ENCODE assay signal across 23 mouse cellular contexts in the genomic region with DNA sequence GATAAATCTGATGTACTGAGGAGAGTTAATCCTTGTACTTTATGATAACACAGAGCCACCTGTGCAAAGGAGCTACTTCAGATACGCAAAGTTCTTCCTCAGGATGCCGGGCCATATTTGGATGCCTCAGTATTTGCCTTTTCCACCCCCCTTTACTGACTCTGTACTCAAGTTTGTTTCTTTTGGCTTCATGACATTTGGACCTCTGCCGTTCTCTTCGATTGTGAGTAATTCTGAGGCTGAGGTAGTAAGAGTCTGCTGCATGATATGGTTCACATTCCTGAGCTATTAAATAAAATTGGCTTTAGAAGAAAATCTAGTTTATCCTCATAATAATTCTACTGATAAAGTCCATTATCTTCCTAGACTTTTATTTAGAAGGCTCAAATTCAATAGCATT. TPM values are rescaled to one million over a fixed set of nuclear protein-coding genes. Genes with fewer than 3 reads are reported as not detected.
DNase-seq lines count a peak whose midpoint lies in the region; ATAC-seq and TF ChIP-seq lines count a peak whose summit lies in the region.
"Had no signal": no experiment of that assay in that cellular context is flagged by ENCODE, and none has a peak within 500 bp of the region (broad histone marks: within the 10 kb centered on the region; RNA-seq: fewer than 3 reads in every experiment).

No protein-coding gene starts in this region.

- peak; percentile 2 to 6 for DNase-seq in heart, adult 18-20 months
- no peak for DNase-seq in layer of hippocampus, adult 2 months (ENCODE audit: low spot score in 2 of 2)
- no peak for DNase-seq in layer of hippocampus, postnatal 14 days (ENCODE audit: low spot score in 2 of 2)
- DNase-seq in 3T3-L1 (ENCODE audit: low read depth, low spot score): peak; percentile 89
- DNase-seq in fibroblast of lung, adult 2 months (ENCODE audit: low read depth): peak; percentile 62
- DNase-seq: adrenal gland, postnatal 14 days; cerebellum, adult 18-20 months; embryo, embryonic 11 days; gastrocnemius, adult 2 months; gastrocnemius, postnatal 25 days had no signal

- WGBS in heart, embryonic 11.5 days (ENCODE audit: insufficient replicate concordance): 84% methylated on average over 4 of the region's 4 CpGs
- WGBS in forebrain, embryonic 12.5 days: 91% methylated on average over 4 of the region's 4 CpGs

- no peaks in the 10 kb centered on the region for H3K27me3 ChIP-seq in heart, embryonic 11.5 days (ENCODE audit: control insufficient read depth, insufficient read depth, low read length)
- H3K27me3 ChIP-seq in forebrain, embryonic 12.5 days: no peaks in the 10 kb centered on the region
- H3K27me3 ChIP-seq: embryonic facial prominence, embryonic 12.5 days; heart, embryonic 15.5 days; hindbrain, embryonic 12.5 days had no signal

- H3K9ac ChIP-seq in heart, embryonic 11.5 days (ENCODE audit: low read depth, low read length): no peak overlapping the region
- H3K9ac ChIP-seq in forebrain, embryonic 12.5 days: no peak overlapping the region
- H3K9ac ChIP-seq: embryonic facial prominence, embryonic 12.5 days; heart, embryonic 15.5 days; hindbrain, embryonic 12.5 days had no signal

- H3K9me3 ChIP-seq in heart, embryonic 11.5 days (replicated peaks; ENCODE audit: control insufficient read depth, low read length): no peaks in the 10 kb centered on the region
- no peaks in the 10 kb centered on the region for H3K9me3 ChIP-seq in forebrain, embryonic 12.5 days
- H3K9me3 ChIP-seq: embryonic facial prominence, embryonic 12.5 days; heart, embryonic 10.5 days; heart, embryonic 15.5 days; hindbrain, embryonic 12.5 days had no signal

- no peaks in the 10 kb centered on the region for H3K36me3 ChIP-seq in heart, embryonic 11.5 days (ENCODE audit: control insufficient read depth, insufficient read depth, low read length)
- H3K36me3 ChIP-seq in forebrain, embryonic 12.5 days (replicated peaks): no peaks in the 10 kb centered on the region
- H3K36me3 ChIP-seq: embryonic facial prominence, embryonic 12.5 days; heart, embryonic 10.5 days; heart, embryonic 15.5 days; hindbrain, embryonic 12.5 days had no signal

- ATAC-seq in heart, embryonic 11.5 days (replicated peaks; ENCODE audit: insufficient number of reproducible peaks, low FRiP score, low TSS enrichment): no peak
- ATAC-seq in forebrain, embryonic 12.5 days (ENCODE audit: low FRiP score): no peak
- ATAC-seq: forebrain, embryonic 14.5 days; hindbrain, embryonic 16.5 days; inflammation-experienced regulatory T-cells, adult 6 months; intestine, postnatal 0 days had no signal

- TF ChIP-seq CTCF in layer of hippocampus, adult 2 months (conservative IDR thresholded peaks at IDR 0.05): no peak

- no peak overlapping the region for H3K4me3 ChIP-seq in heart, embryonic 11.5 days (ENCODE audit: low read depth, low read length)
- H3K4me3 ChIP-seq in layer of hippocampus, adult 2 months: no peak overlapping the region
- no peak overlapping the region for H3K4me3 ChIP-seq in forebrain, embryonic 12.5 days (replicated peaks)
- H3K4me3 ChIP-seq: embryonic facial prominence, embryonic 12.5 days; gastrocnemius, adult 2 months; heart, embryonic 10.5 days; heart, embryonic 15.5 days; hindbrain, embryonic 12.5 days had no signal

- no peak overlapping the region for H3K4me2 ChIP-seq in heart, embryonic 11.5 days
- no peak overlapping the region for H3K4me2 ChIP-seq in forebrain, embryonic 12.5 days
- H3K4me2 ChIP-seq: embryonic facial prominence, embryonic 12.5 days; heart, embryonic 15.5 days; hindbrain, embryonic 12.5 days had no signal

- H3K4me1 ChIP-seq in heart, embryonic 11.5 days (ENCODE audit: control insufficient read depth, insufficient read depth, low read length): no peaks in the 10 kb centered on the region
- no peaks in the 10 kb centered on the region for H3K4me1 ChIP-seq in forebrain, embryonic 12.5 days
- H3K4me1 ChIP-seq: embryonic facial prominence, embryonic 12.5 days; heart, embryonic 10.5 days; heart, embryonic 15.5 days; hindbrain, embryonic 12.5 days had no signal

- no peak overlapping the region for H3K27ac ChIP-seq in heart, embryonic 11.5 days (ENCODE audit: low read depth, low read length)
- H3K27ac ChIP-seq in layer of hippocampus, adult 2 months: peak overlapping the region; percentile 8; the same call in 1 of the 2 replicates
- no peak overlapping the region for H3K27ac ChIP-seq in forebrain, embryonic 12.5 days
- H3K27ac ChIP-seq: embryonic facial prominence, embryonic 12.5 days; gastrocnemius, adult 2 months; heart, embryonic 10.5 days; heart, embryonic 15.5 days; hindbrain, embryonic 12.5 days had no signal

RNA-seq across cellular contexts. Expression of a gene that starts 26.7 kb away (rescaled TPM):
- total RNA-seq in heart, adult 18-20 months (2021): under 1 TPM in 1 of 2 experiments, not detected in 1; 0.10 TPM
- polyA plus RNA-seq in heart, embryonic 11.5 days (2014; fragmentation: Nextera tagmentation; extraction: Ambion mirVana): 1.7 and 2.1 TPM in 2 replicates
- 100 to 1,000 TPM; 712 to 741 TPM for total RNA-seq in layer of hippocampus, adult 2 months (2021)
- total RNA-seq in layer of hippocampus, postnatal 14 days (2021): 100 to 1,000 TPM; 547 to 604 TPM
- 46.8 and 48.1 TPM in 2 replicates for polyA plus RNA-seq in forebrain, embryonic 12.5 days (2016; fragmentation: Nextera tagmentation; extraction: Ambion mirVana)
- total RNA-seq: ES-E14; granulocyte monocyte progenitor cell, adult 5-6 weeks; heart, postnatal 25 days had no signal

Comparison
In these comparisons a context has a peak if more than half of its experiments do, and no peak if none do; other contexts are left out.
1. DNase-seq: peak in heart, adult 18-20 months (2 of 2), 3T3-L1 (single experiment) and fibroblast of lung, adult 2 months (single experiment); none in layer of hippocampus, adult 2 months (0 of 2) and layer of hippocampus, postnatal 14 days (0 of 2).
2. RNA of a gene that starts 26.7 kb away (total RNA-seq): 712 to 741 TPM in layer of hippocampus, adult 2 months and 547 to 604 TPM in layer of hippocampus, postnatal 14 days; 0.10 TPM in heart, adult 18-20 months; every median in the first group is over 100 times any median in the second.